Mouse (Mus musculus) embryonic facial prominence, embryonic 15.5 days (tissue): ENCODE data around the gene Rnf111. TPM values are rescaled to one million over a fixed set of nuclear protein-coding genes. Genes with fewer than 3 reads are reported as not detected.
"Not testable (repeated sequence)": the region's sequence is repeated elsewhere in the genome, so short reads cannot be mapped to it uniquely, and the experiment has no call there.

Experiments used
- ATAC-seq: fragments of 200-750 bp; cut with Nextera tagmentation; 2 replicates; pipeline ENCODE4 v1.8.0; 2017; ENCODE audit warnings: low read depth, moderate TSS enrichment; ENCODE audit not compliant: insufficient number of reproducible peaks, low FRiP score, low TSS enrichment
- H3K27ac ChIP-seq: fragments of 300-500 bp; sonication (generic); replicated peaks from 2 replicates; pipeline ENCODE4 v1.5.1; 2015; ENCODE audit warnings: mild to moderate bottlenecking, inconsistent platforms
- H3K27me3 ChIP-seq: fragments of 300-500 bp; sonication (generic); 2 replicates; pipeline ENCODE4 v1.6.1; 2015; ENCODE audit warnings: inconsistent platforms
- H3K36me3 ChIP-seq: fragments of 300-500 bp; sonication (generic); 2 replicates; pipeline ENCODE4 v1.6.1; 2015; ENCODE audit warnings: mild to moderate bottlenecking, inconsistent platforms
- H3K4me1 ChIP-seq: fragments of 300-500 bp; sonication (generic); 2 replicates; pipeline ENCODE4 v1.6.1; 2015; ENCODE audit warnings: inconsistent platforms
- H3K4me2 ChIP-seq: fragments of 300-500 bp; sonication (generic); replicated peaks from 2 replicates; pipeline ENCODE4 v1.6.1; 2015; ENCODE audit warnings: mild to moderate bottlenecking, inconsistent platforms
- H3K4me3 ChIP-seq: fragments of 300-500 bp; sonication (generic); replicated peaks from 2 replicates; pipeline ENCODE4 v1.5.1; 2015; ENCODE audit warnings: mild to moderate bottlenecking, inconsistent platforms
- H3K9ac ChIP-seq: fragments of 300-500 bp; sonication (generic); 2 replicates; pipeline ENCODE4 v1.6.1; 2015; ENCODE audit warnings: inconsistent platforms
- H3K9me3 ChIP-seq: fragments of 300-500 bp; sonication (generic); replicated peaks from 2 replicates; pipeline ENCODE4 v1.6.1; 2016; ENCODE audit warnings: inconsistent platforms
- WGBS: fragments of 180-500 bp; shearing (Covaris S2); methylation state at CpG from one replicate; pipeline ENCODE4 v1.1.7; 2015; 5-methylcytosine and 5-hydroxymethylcytosine counted together
- polyA plus RNA-seq: library from polyadenylated mRNA; unstranded; fragments of >200 nt; fragmentation: Nextera tagmentation; extraction: Ambion mirVana; gene quantifications from 2 replicates; pipeline ENCODE4 v1.2.1, GENCODE M21; 2015

The Rnf111 gene
- polyA plus RNA-seq, 1 experiment from 2014 or later: 28.9 TPM

- no peaks in the 10 kb centered on the region for H3K27me3 ChIP-seq
- H3K4me3 ChIP-seq: no peak overlapping the region
- H3K9me3 ChIP-seq: no peaks in the 10 kb centered on the region
- 90% methylated on average over 2 of the region's 2 CpGs for WGBS
- no peak for ATAC-seq
- no peak overlapping the region for H3K27ac ChIP-seq
- H3K4me2 ChIP-seq: no peak overlapping the region
- H3K9ac ChIP-seq: no peak overlapping the region
- no peaks in the 10 kb centered on the region for H3K4me1 ChIP-seq
- H3K36me3 ChIP-seq: peaks cover 6% of the 10 kb centered on the region; the same call in 1 of the 2 replicates
Measured at GRCm38 (mm10) chr9:70493038-70493437, 10.5 kb downstream of the Rnf111 start.

GRCm38 (mm10) chr9:70491176-70491575 is 12.3 kb downstream of the Rnf111 start:
- no peak overlapping the region for H3K4me2 ChIP-seq
- no peaks in the 10 kb centered on the region for H3K4me1 ChIP-seq
- H3K9me3 ChIP-seq: no peaks in the 10 kb centered on the region
- no peak overlapping the region for H3K4me3 ChIP-seq
- H3K27me3 ChIP-seq: no peaks in the 10 kb centered on the region
- no peak for ATAC-seq
- H3K36me3 ChIP-seq: peaks cover 3% of the 10 kb centered on the region; the same call in 1 of the 2 replicates
- H3K9ac ChIP-seq: no peak overlapping the region
- no peak overlapping the region for H3K27ac ChIP-seq
- WGBS: 95% methylated on average over 1 of the region's 1 CpGs

GRCm38 (mm10) chr9:70487401-70487800 is 16.1 kb downstream of the Rnf111 start:
- H3K27me3 ChIP-seq: no peaks in the 10 kb centered on the region
- H3K36me3 ChIP-seq: peaks cover 2% of the 10 kb centered on the region; the same call in 1 of the 2 replicates
- no peaks in the 10 kb centered on the region for H3K9me3 ChIP-seq
- H3K27ac ChIP-seq: no peak overlapping the region
- no peaks in the 10 kb centered on the region for H3K4me1 ChIP-seq
- no peak overlapping the region for H3K9ac ChIP-seq
- H3K4me2 ChIP-seq: no peak overlapping the region
- H3K4me3 ChIP-seq: no peak overlapping the region
- WGBS: 74% methylated on average over 2 of the region's 2 CpGs
- no peak for ATAC-seq

GRCm38 (mm10) chr9:70485840-70486239 is 17.7 kb downstream of the Rnf111 start:
- Histone ChIP-seq H3K27ac (no peak overlapping the region), H3K4me2 (no peak overlapping the region), H3K36me3 (peaks cover 2% of the 10 kb centered on the region; the same call in 1 of the 2 replicates), H3K27me3 (no peaks in the 10 kb centered on the region), H3K4me1 (no peaks in the 10 kb centered on the region), H3K4me3 (no peak overlapping the region), H3K9ac (no peak overlapping the region), H3K9me3 (no peaks in the 10 kb centered on the region)
- ATAC-seq: no peak
- 93% methylated on average over 1 of the region's 1 CpGs for WGBS

- 86% methylated on average over 5 of the region's 5 CpGs for WGBS
- H3K9ac ChIP-seq: no peak overlapping the region
- H3K36me3 ChIP-seq: 0 out of 2 replicates have a peak, but pooled peaks cover 6% of the 10 kb centered on the region
- H3K27me3 ChIP-seq: no peaks in the 10 kb centered on the region
- H3K4me2 ChIP-seq: no peak overlapping the region
- ATAC-seq: no peak
- no peak overlapping the region for H3K27ac ChIP-seq
- H3K4me1 ChIP-seq: no peaks in the 10 kb centered on the region
- H3K9me3 ChIP-seq: no peaks in the 10 kb centered on the region
- H3K4me3 ChIP-seq: no peak overlapping the region
Measured at GRCm38 (mm10) chr9:70483495-70483894, 20.0 kb downstream of the Rnf111 start.

- H3K4me3 ChIP-seq: no peak overlapping the region
- no peaks in the 10 kb centered on the region for H3K4me1 ChIP-seq
- no peak overlapping the region for H3K4me2 ChIP-seq
- no peak overlapping the region for H3K9ac ChIP-seq
- ATAC-seq: no peak
- H3K27ac ChIP-seq: no peak overlapping the region
- H3K36me3 ChIP-seq: 0 out of 2 replicates have a peak, but pooled peaks cover 6% of the 10 kb centered on the region
- no peaks in the 10 kb centered on the region for H3K9me3 ChIP-seq
- no peaks in the 10 kb centered on the region for H3K27me3 ChIP-seq
Measured at GRCm38 (mm10) chr9:70481872-70482271, 21.7 kb downstream of the Rnf111 start.

- ATAC-seq: no peak
- Histone ChIP-seq H3K27ac (no peak overlapping the region), H3K4me1 (no peaks in the 10 kb centered on the region), H3K27me3 (no peaks in the 10 kb centered on the region), H3K9ac (no peak overlapping the region), H3K9me3 (no peaks in the 10 kb centered on the region), H3K4me3 (no peak overlapping the region), H3K4me2 (no peak overlapping the region), H3K36me3 (peaks cover 30% of the 10 kb centered on the region)
- WGBS: 81% methylated on average over 3 of the region's 3 CpGs
Measured at GRCm38 (mm10) chr9:70477229-70477628, 26.3 kb downstream of the Rnf111 start.

- H3K36me3 ChIP-seq: peaks cover 30% of the 10 kb centered on the region
Measured at GRCm38 (mm10) chr9:70475777-70476270, 27.7 kb downstream of the Rnf111 start.

GRCm38 (mm10) chr9:70473400-70473799 is 30.1 kb downstream of the Rnf111 start:
- H3K9ac ChIP-seq: no peak overlapping the region
- H3K36me3 ChIP-seq: peaks cover 24% of the 10 kb centered on the region
- H3K4me1 ChIP-seq: no peaks in the 10 kb centered on the region
- no peak for ATAC-seq
- 97% methylated on average over 1 of the region's 1 CpGs for WGBS
- H3K27ac ChIP-seq: no peak overlapping the region
- H3K9me3 ChIP-seq: no peaks in the 10 kb centered on the region
- no peak overlapping the region for H3K4me3 ChIP-seq
- no peak overlapping the region for H3K4me2 ChIP-seq
- no peaks in the 10 kb centered on the region for H3K27me3 ChIP-seq

More at GRCm38 (mm10) chr9:70475777-70476270, 27.7 kb downstream of the Rnf111 start:
- no peak overlapping the region for H3K4me3 ChIP-seq
- no peak overlapping the region for H3K9ac ChIP-seq
- no peak overlapping the region for H3K4me2 ChIP-seq
- WGBS: 95% methylated on average over 9 of the region's 9 CpGs
- ATAC-seq: no peak
- no peak overlapping the region for H3K27ac ChIP-seq
- no peaks in the 10 kb centered on the region for H3K27me3 ChIP-seq
- H3K9me3 ChIP-seq: no peaks in the 10 kb centered on the region
- no peaks in the 10 kb centered on the region for H3K4me1 ChIP-seq

GRCm38 (mm10) chr9:70463091-70463490 is 40.4 kb downstream of the Rnf111 start:
- 95% methylated on average over 13 of the region's 13 CpGs for WGBS
- H3K9me3 ChIP-seq, H3K4me2 ChIP-seq, H3K4me1 ChIP-seq, H3K27me3 ChIP-seq, ATAC-seq, H3K9ac ChIP-seq, H3K4me3 ChIP-seq, H3K27ac ChIP-seq: not testable (repeated sequence)
- H3K36me3 ChIP-seq: peaks cover 25% of the 10 kb centered on the region

GRCm38 (mm10) chr9:70452371-70452770 is 51.2 kb downstream of the Rnf111 start:
- no peak overlapping the region for H3K4me2 ChIP-seq
- H3K9me3 ChIP-seq: no peaks in the 10 kb centered on the region
- no peak overlapping the region for H3K27ac ChIP-seq
- no peak for ATAC-seq
- no peaks in the 10 kb centered on the region for H3K27me3 ChIP-seq
- no peak overlapping the region for H3K9ac ChIP-seq
- peaks cover 46% of the 10 kb centered on the region for H3K36me3 ChIP-seq
- no peak overlapping the region for H3K4me3 ChIP-seq
- no peaks in the 10 kb centered on the region for H3K4me1 ChIP-seq
- 95% methylated on average over 2 of the region's 2 CpGs for WGBS

- peaks cover 39% of the 10 kb centered on the region for H3K36me3 ChIP-seq
- H3K27ac ChIP-seq: no peak overlapping the region
Measured at GRCm38 (mm10) chr9:70449072-70449471, 54.5 kb downstream of the Rnf111 start.

More at GRCm38 (mm10) chr9:70449072-70449471, 54.5 kb downstream of the Rnf111 start:
- Histone ChIP-seq H3K9me3 (no peaks in the 10 kb centered on the region), H3K27me3 (no peaks in the 10 kb centered on the region), H3K4me1 (no peaks in the 10 kb centered on the region), H3K9ac (no peak overlapping the region), H3K4me3 (no peak overlapping the region), H3K4me2 (no peak overlapping the region)
- ATAC-seq: no peak
- WGBS: 92% methylated on average over 5 of the region's 5 CpGs
